Mouse (Mus musculus) cerebellum, adult 11 months (tissue): ENCODE data around the gene Zbtb16.

ENCODE experiments used
- DNase-seq: peaks from one replicate; pipeline ENCODE4 v3.0.0; 2022

Gene Zbtb16

GRCm38 (mm10) chr9:48741433-48742077 lies 94.5 kb downstream of the Zbtb16 start:
- no peak for DNase-seq

GRCm38 (mm10) chr9:48740732-48741255 lies 95.2 kb downstream of the Zbtb16 start:
- DNase-seq: no peak

- DNase-seq: peak; percentile 96
Measured at GRCm38 (mm10) chr9:48740098-48740505, 95.9 kb downstream of the Zbtb16 start.

- DNase-seq: no peak
Measured at GRCm38 (mm10) chr9:48738795-48739476, 97.1 kb downstream of the Zbtb16 start.

- DNase-seq: no peak
Measured at GRCm38 (mm10) chr9:48737911-48738310, 98.1 kb downstream of the Zbtb16 start.

- DNase-seq: peak; percentile 73
Measured at GRCm38 (mm10) chr9:48737210-48737850, 98.7 kb downstream of the Zbtb16 start.

- no peak for DNase-seq
Measured at GRCm38 (mm10) chr9:48736361-48737209, 99.4 kb downstream of the Zbtb16 start.

- DNase-seq: no peak
Measured at GRCm38 (mm10) chr9:48735466-48736312, 100.3 kb downstream of the Zbtb16 start.

- DNase-seq: no peak
Measured at GRCm38 (mm10) chr9:48734725-48735465, 101.1 kb downstream of the Zbtb16 start.

GRCm38 (mm10) chr9:48733817-48734544 lies 102.0 kb downstream of the Zbtb16 start:
- DNase-seq: no peak

GRCm38 (mm10) chr9:48733083-48733482 lies 102.9 kb downstream of the Zbtb16 start:
- no peak for DNase-seq

- no peak for DNase-seq
Measured at GRCm38 (mm10) chr9:48731651-48732536, 104.1 kb downstream of the Zbtb16 start.

GRCm38 (mm10) chr9:48730446-48730979 lies 105.5 kb downstream of the Zbtb16 start:
- no peak for DNase-seq

- no peak for DNase-seq
Measured at GRCm38 (mm10) chr9:48729471-48729870, 106.6 kb downstream of the Zbtb16 start.

GRCm38 (mm10) chr9:48728731-48729123 lies 107.3 kb downstream of the Zbtb16 start:
- no peak for DNase-seq

GRCm38 (mm10) chr9:48728083-48728730 lies 107.8 kb downstream of the Zbtb16 start:
- DNase-seq: no peak

- no peak for DNase-seq
Measured at GRCm38 (mm10) chr9:48726341-48726740, 109.7 kb downstream of the Zbtb16 start.

- no peak for DNase-seq
Measured at GRCm38 (mm10) chr9:48725918-48726317, 110.1 kb downstream of the Zbtb16 start.

GRCm38 (mm10) chr9:48725161-48725560 lies 110.9 kb downstream of the Zbtb16 start:
- DNase-seq: no peak
